Mouse (Mus musculus): ENCODE data around the gene Hmx2. TPM values are rescaled to one million over a fixed set of nuclear protein-coding genes. Genes with fewer than 3 reads are reported as not detected.
A peak's percentile ranks its signal among the peaks of the same experiment; 100 is the strongest.

Hmx2 gene
- not detected for total RNA-seq (2021)
- long read RNA-seq, experiment 1, result 0 reads
- long read RNA-seq, experiment 2, result 0 reads

DNA sequence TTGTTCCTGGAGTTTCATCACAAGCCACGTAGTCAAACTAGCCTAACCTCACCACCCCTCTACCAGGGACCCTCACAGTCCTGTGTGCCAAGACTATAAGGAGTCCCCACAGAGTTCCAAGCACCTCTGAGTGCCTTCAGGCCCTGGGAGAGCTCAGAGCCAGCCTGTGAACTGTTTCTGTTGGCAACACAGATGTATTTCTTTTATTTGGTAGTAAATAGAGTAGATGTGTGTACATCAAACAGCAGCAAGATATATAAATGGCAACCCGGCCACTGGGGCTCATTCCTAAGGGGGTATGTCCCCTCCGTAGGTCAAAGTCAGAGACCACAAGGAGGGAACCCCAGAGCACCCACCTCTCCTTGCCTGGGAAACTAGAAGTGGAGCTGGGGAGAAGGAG lies at the start of gene Hmx2:
Hmx2 (plus strand) TSS at position 301 of the 400 bp plus-strand sequence.
- DNase-seq (ENCODE audit: low spot score in 2 of 2), result no peak

DNA sequence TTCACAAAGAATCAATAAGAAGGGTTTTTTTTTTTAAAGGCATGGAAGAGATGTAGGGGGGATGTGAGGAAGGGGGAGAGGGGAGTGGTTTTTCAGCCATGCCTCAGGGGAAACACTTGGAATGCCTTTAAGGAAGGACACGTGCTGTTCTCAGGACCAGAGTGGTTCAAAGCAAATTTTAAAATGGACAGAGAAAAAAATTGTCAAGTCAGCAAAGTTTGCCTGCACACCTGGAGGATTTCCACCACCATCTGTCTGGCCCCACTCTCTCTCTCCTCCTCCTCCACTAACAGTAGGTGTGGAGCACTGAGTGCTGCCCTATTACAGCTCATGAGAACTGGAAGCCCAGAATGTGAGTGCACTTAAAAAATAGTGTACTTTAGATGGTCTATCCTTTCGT lies 44.8 kb upstream of the Hmx2 start:
- no peak for DNase-seq (ENCODE audit: low spot score in 2 of 2)

DNA sequence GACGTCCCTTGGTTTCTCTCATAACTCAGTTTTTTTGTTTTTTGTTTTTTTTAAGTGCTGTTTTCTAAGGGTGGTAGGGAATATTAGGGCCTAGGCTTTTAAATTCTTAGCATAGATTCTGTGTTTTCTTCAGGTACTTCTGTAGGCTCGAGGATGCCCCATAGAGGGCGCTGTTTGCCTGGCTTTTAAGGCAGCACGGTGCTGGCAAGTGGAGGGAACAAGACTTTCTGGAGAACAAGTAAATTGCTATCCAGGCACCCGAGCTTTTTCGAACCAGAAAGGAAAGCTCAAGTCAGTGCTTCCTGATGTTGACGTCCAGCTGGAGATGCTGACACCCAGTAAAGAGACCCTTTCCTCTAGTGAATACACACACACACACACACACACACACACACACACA lies 8.6 kb upstream of the Hmx2 start:
- peak; percentile 87 to 88 for DNase-seq (ENCODE audit: low spot score in 2 of 2)

DNA sequence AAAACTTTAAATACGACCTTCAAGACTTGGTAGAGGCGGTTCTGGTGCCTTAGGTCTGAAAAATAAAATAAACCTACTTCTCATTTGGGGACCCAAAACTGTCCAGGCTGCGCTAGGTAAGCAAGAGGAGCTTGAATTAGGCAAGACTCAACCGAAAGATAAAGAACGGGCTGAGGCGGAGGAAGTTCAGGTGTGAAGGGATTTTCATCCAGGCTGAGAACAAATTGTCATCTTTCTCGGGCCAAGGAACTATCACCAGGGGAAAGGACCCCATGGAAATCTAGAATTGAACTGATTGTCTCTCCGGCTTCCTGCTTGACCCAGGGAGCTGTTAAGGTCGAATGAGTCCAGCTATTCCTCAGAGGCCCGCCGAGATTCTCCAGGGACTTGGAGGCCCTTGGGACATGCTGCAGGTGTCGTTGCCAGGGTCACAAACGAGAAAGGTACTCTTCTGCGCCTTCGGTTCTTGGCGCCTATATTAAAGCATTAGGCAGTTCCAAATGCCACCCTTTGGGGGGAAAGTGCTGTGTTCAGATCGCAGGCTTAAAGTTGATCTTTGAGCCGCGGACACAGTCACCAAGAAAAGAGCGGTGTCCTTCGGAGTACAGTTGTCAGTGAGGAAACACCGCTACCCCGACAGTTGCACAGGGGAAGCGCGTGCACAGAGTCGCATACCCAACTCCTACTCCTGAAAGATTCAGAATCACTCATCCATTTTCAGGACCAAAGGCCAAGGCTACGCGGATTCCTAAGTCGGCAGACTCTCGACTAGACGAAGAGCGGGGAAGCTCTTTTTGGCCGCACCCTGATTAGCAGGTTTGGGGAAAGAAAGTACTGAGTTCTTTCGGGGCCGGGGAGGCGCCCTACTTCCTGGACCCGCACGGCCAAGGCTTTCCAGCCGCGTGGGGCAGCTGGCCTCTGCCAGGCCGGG lies 7.1 kb upstream of the Hmx2 start:
- no peak for DNase-seq (ENCODE audit: low spot score in 2 of 2)

DNA sequence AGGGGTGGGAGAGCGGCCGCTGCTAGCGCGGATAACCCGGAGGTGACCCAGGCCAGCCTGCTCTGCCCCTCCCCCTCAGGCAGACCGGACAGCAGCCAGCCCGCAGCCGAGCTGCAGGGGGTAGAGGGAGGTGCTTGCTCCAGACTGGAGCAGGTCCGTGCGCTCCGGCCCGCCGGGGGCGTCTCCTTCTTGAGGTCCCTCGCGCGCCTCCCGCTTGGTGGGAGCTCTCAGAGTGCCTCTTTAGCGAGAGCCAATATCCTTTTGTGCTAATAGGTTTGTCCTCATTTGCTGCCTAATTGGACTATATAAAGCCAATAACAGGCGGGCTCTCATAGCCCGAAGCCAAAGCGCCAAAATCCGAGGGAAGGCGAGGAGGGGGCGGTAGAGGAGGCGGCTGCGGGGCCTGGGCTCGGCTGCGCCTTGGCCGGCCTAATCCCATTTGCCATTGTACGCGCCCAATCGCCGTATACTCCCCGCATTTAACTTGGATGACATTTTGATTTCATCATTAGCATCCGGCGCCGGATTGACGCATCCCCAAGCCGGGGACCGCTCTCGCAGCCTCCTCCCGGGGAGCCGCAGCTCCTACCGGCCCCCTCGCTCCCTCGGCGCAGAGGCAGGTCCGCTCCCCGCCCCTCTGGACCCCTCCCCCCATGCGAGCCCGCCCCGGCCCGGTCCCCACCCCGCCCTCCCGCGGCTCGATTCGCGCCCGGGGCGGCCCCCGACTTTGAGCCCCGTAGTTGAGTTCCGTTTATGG lies 6.3 kb upstream of the Hmx2 start, which contains the start of gene Hmx3:
Hmx3 (plus strand) TSS at position 753 of the 757 bp plus-strand sequence.
- peak in 1 of 2 experiments; percentile 22 for DNase-seq (ENCODE audit: low spot score in 2 of 2)

DNA sequence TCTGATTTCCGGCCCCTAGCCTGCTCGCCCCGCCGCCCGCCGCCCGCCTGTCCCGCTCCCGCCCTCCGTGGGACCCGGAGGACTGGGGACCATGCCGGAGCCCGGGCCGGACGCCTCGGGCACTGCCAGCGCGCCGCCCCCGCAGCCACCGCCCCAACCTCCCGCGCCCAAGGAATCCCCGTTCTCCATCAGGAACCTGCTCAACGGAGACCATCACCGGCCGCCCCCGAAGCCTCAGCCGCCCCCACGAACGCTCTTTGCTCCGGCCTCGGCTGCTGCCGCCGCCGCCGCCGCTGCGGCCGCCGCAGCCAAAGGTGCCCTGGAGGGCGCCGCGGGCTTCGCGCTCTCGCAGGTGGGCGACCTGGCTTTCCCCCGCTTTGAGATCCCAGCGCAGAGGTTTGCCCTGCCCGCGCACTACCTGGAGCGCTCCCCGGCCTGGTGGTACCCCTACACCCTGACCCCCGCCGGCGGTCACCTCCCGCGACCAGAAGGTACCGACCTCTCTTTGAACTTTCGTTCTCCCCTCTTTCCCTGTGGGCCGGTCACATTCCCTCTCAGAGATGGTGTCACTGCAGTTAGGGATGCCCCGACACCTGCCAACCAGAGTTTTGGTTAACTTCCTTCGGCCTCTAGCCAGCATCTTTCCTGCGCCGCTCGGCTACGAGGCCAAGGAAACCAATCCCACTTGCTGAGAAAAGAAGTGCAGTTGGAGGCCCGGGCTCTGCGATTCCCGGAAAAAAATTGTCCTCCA lies 5.5 kb upstream of the Hmx2 start:
- DNase-seq (ENCODE audit: low spot score in 2 of 2), result peak in 1 of 2 experiments; percentile 22

DNA sequence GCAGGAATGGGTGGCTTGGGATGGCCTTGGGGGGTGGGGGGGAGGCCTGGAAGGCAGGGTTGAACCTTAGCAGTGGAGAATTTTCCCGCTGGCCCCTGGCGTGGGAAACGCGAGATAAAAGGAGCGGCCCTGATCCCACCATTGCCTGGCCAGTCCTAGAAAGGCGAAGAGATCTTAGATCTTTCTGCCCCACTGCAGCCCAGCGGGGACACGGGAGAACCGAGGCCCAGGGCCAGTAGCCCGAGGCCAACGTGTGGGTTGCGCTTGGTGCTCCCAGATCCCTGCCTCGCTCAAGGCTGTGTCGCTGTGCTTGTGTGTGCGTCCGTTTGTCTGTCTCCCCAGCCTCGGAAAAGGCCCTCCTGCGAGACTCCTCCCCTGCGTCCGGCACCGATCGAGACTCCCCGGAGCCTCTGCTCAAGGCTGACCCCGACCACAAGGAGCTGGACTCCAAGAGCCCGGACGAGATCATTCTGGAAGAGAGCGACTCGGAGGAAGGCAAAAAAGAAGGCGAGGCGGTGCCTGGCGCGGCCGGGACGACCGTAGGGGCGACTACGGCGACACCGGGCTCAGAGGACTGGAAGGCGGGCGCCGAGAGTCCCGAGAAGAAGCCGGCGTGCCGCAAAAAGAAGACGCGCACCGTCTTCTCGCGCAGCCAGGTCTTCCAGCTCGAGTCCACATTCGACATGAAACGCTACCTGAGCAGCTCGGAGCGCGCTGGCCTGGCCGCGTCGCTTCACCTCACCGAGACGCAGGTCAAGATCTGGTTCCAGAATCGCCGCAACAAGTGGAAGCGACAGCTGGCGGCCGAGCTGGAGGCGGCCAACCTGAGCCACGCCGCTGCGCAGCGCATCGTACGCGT lies 4.7 kb upstream of the Hmx2 start:
- no peak for DNase-seq (ENCODE audit: low spot score in 2 of 2)

DNA sequence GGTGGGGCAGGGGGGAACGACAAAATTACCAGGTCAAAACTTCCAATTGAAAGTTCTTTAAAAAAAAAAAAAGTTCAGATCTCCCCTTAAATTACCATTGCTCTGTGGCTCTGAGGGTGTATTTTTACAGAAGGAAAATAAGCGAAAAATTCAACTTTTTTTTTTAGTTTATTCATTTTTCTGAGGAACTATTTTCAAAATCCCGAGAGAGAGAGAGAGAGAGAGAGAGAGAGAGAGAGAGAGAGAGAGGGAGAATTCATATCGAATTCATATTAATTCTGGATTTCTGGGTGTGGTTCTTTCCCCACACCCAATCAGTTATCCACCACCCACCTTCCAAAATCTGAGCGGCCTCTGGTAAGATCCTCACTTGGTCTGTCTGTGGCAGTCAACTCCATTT lies 3.7 kb upstream of the Hmx2 start:
- no peak for DNase-seq (ENCODE audit: low spot score in 2 of 2)

DNA sequence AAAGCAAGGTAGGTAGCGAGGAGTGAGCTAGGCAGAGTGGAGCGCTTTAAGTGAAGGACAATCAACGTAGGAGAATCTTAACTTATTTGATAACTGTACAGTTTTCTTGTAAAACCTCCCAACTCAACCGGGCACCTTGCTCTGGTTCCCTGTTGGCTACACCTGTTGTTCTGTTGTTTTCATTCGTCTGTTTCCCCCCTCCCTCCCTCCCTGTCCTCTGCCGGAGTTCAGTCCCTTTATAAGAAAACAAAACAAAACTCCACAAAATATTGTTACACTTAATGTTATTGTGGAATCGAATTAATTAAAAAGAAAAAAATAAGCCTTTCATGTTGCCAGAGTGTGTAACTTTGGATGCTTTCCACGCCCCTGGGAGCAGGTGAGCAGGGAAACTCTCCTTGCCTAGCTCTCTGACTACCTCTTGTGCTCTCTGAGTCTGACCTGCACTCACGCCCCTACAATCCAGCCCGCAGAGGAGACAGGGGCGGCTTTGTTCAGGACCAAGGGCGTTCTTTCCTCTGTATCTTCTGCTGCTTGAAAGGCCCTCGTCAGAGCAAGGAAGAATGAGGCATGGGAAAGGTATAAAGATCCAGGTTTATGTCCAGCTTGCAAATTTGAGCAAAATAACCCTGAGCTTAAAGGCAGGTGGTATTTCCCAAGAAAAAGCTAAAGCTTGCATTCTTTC lies 2.7 kb upstream of the Hmx2 start:
- DNase-seq (ENCODE audit: low spot score in 2 of 2), result no peak

DNA sequence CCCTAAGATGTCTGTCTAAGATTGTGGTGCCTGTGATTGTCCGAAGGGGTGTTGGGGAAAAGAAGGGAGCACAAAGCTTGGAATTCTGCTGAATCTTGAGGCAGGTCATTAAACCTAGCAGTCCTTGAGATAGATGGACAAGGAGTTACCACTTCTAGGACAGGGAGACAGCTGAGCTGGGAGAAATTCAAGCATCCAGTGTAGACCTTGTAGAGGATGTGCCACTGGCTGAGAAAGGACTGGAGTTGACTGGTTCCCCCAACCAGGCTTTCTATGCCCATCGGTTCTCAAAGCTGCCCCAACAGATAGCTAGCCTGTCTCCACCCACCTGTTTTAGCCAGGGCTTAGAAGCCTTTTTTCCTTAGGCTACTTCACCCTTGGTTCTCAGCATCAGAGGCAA lies 2.1 kb upstream of the Hmx2 start:
- DNase-seq (ENCODE audit: low spot score in 2 of 2), result no peak

DNA sequence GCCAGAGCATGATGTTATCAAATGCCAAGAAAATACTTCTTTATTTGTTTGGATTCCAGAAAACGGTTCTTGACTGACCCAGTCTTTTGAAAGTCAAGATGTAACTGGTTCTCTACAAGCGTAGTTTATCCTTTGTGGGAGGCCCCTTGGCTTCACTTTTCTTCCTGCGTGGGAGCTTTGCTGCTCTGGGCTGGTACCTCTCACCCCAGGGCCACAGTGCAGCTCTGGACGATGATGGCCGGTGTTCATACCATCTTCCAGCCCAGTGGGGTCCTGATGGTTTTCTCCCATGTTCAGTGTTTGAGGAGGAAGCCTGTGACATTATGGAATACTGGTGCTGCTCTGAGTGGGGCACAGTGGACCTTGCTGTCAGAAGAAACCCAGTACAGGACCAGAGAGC lies 1.1 kb upstream of the Hmx2 start:
- no peak for DNase-seq (ENCODE audit: low spot score in 2 of 2)

DNA sequence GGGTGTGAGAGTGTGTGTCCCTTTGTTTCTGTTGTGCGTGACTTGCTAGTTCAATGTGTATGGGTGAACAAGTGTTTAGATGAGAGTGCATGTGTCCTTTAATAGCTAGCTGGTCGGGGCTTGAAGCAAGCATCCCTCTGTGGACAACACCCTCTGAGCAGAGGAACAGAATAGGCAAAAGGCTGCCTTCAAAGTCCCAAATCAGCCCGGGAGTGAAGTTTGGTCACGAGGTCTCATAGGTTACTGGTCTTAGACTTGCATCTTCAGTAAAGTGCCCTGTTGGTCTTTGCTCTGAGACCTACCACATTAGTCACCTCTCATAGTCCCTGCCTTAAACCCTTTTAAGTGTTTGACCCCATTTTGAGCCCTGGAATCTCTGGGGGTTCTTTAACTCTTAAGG lies 2.9 kb downstream of the Hmx2 start:
- no peak for DNase-seq (ENCODE audit: low spot score in 2 of 2)

DNA sequence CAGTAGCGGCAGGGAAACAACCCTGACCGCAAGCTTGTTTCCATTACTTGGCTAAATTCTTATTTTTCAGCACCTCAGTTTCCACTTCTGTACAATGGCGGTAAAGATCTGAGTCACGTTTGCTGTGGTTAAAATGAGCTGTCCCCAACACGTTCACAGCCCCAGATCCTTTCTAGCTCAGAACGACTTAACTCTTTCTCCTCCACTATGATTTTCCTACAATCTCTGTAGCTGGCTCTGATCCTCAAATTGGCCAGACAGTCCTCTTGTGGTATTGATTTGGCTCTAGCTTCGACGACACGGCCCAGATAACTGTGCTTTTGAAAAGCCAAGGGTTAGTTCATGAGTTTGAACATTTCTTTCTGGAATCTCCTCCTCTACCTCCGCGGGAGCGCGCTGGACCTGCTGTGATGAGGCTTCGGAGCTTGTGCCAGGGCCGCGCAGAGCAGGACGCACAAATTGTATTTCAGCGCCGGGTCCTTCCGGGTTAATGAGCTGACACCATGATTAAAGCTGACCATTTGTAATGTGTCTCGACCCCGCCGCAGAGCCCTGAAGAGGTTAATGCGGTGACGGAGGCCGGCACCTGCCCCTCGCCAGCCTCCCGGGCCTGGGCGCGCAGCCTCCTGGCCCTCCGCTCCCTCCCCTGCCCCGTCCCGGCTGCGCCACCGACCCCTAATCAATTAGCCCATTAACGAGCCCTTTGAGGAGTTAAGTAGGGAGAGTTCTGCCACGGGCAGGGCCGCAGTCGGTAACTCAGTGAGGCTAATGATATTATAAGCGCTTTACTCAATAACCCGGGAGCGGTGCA lies 3.6 kb downstream of the Hmx2 start:
- no peak for DNase-seq (ENCODE audit: low spot score in 2 of 2)

DNA sequence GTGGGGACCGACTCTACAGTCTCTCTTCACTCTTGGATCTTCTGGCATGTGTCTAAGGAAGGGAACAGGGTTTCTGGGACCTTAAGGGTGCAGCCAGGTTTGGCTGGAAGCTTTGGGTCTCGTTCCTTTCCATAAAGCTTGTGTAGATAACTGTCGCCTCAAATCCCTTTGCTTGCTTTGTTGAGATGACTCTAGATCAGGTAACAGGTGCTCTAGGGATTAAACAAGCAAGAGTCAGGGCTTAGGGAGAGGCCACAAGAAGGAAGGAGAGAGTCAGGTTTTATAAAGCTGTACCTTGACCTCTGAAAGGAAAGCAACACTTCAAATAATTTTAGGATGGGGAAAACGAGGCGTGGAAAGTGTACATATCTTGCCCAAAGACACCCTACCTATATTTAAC lies 4.2 kb downstream of the Hmx2 start:
- DNase-seq (ENCODE audit: low spot score in 2 of 2), result no peak

DNA sequence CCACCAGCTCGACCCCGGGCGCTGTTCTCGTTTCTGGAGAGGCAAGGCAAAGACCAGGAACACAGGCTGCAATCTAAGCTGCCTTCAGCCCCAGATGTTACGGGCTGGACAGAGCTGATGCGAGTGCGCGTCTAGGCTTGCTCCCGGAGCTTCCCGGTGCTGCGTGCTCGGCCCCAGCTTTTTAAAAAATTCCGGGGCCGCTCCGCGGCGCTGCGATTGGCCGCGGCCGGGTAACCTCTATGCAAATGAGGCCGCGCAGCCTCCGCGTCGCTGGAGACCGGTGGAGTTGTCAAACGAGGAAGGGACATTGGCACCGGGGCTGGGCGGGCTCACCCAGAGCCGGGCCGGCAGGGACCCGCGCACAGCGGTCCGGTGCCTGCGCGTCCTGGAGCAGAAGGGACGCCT lies 5.2 kb downstream of the Hmx2 start:
- peak in 1 of 2 experiments; percentile 28 for DNase-seq (ENCODE audit: low spot score in 2 of 2)

DNA sequence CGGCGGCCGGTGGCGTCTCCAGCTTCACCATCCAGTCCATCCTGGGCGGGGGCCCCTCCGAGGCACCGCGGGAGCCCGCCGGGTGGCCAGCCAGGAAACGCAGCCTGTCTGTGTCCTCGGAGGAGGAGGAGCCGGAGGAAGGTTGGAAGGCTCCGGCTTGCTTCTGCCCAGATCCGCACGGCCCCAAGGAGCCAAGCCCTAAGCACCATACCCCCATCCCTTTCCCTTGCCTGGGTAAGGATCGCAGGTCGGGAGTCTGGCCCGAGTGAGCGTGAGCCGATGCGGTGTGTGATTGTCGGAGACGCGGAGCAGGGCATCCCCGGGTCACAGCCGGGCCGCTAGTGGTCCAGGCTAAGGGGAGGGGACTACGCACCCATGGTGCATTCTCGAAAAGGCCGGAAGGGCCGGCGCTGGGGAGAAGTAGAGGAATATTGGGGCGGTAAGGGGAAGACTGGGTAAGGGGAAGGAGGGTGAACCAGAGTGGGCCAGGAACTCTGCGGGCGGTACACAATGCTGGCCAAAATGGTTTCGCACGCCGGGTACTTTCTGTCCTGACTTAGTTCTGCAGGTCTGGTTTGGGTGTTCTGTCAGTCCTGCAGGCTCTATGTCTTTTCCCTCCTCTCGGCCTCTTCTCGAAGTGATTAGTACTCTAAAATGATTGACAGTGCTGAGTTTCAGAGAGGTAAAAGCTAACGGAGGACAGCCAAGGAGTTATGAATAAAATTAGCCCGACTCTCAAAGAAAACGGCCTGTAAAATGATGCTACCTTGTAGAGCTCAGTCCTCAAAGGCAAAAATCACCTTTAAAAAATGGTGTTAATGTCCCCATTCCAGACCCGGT lies 6.0 kb downstream of the Hmx2 start:
- no peak for DNase-seq (ENCODE audit: low spot score in 2 of 2)

DNA sequence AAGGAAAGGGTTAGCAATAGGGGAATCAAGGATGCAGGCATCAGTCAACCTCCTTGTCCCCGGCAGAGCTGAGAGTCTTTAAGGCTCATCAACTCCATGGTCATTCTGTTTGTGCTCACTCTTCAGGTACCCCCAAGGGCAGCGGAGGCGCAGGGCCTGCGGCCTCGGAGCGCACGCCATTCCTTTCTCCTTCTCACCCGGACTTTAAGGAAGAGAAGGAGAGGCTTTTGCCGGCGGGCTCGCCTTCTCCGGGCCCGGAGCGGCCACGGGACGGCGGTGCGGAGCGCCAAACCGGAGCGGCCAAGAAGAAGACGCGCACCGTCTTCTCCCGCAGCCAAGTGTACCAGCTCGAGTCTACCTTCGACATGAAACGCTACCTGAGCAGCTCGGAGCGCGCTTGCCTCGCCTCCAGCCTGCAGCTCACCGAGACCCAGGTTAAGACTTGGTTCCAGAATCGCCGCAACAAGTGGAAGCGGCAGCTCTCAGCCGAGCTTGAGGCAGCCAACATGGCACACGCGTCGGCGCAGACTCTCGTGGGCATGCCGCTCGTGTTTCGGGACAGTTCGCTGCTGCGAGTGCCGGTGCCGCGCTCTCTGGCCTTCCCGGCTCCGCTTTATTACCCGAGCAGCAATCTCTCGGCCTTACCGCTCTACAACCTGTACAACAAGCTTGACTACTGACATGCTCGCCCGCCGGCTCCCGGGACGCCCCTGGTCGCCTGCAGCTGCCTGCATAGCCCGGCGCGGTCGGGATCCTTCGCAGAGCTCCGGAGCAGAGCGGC lies 6.9 kb downstream of the Hmx2 start:
- no peak for DNase-seq (ENCODE audit: low spot score in 2 of 2)
